Mouse (Mus musculus) lung, adult 2 months (tissue): ENCODE measurements around the gene Ppm1h.

Experiments
- CTCF ChIP-seq: fragments of 200-500 bp; IDR thresholded peaks from 2 replicates; pipeline ENCODE4 v1.5.1; 2011; ENCODE audit warnings: mild to moderate bottlenecking, low read length, control low read depth; ENCODE audit not compliant: insufficient read depth
- POLR2A ChIP-seq: fragments of 200-500 bp; IDR thresholded peaks from 2 replicates; pipeline ENCODE4 v1.6.1; 2011; ENCODE audit warnings: low read depth, mild to moderate bottlenecking, control low read depth, low read length, borderline replicate concordance; ENCODE audit errors: extremely low read depth

GRCm38 (mm10) chr10:122693911-122694618 lies 15.5 kb downstream of the Ppm1h start:
- no peak for TF ChIP-seq POLR2A
- no peak for TF ChIP-seq CTCF
